Mouse (Mus musculus) embryonic facial prominence, embryonic 13.5 days (tissue): Measurements from ENCODE around the gene Atrx. TPM values are rescaled to one million over a fixed set of nuclear protein-coding genes. Genes with fewer than 3 reads are reported as not detected.
"Not testable (repeated sequence)": the region's sequence is repeated elsewhere in the genome, so short reads cannot be mapped to it uniquely, and the experiment has no call there.

Experiments used
- ATAC-seq: fragments of 200-750 bp; cut with Nextera tagmentation; 2 replicates; pipeline ENCODE4 v1.8.0; 2017; ENCODE audit warnings: low read depth; ENCODE audit not compliant: insufficient number of reproducible peaks, insufficient read depth, low FRiP score, low TSS enrichment
- H3K27ac ChIP-seq: fragments of 300-500 bp; sonication (generic); 2 replicates; pipeline ENCODE4 v1.5.1; 2015; ENCODE audit warnings: moderate library complexity, mild to moderate bottlenecking, inconsistent platforms
- H3K27me3 ChIP-seq: fragments of 300-500 bp; sonication (generic); 2 replicates; pipeline ENCODE4 v1.6.1; 2015; ENCODE audit warnings: mild to moderate bottlenecking, inconsistent platforms
- H3K36me3 ChIP-seq: fragments of 300-500 bp; sonication (generic); 2 replicates; pipeline ENCODE4 v1.6.1; 2015; ENCODE audit warnings: mild to moderate bottlenecking, inconsistent platforms
- H3K4me1 ChIP-seq: fragments of 300-500 bp; sonication (generic); 2 replicates; pipeline ENCODE4 v1.6.1; 2015; ENCODE audit warnings: inconsistent platforms
- H3K4me2 ChIP-seq: fragments of 300-500 bp; sonication (generic); 2 replicates; pipeline ENCODE4 v1.6.1; 2015; ENCODE audit warnings: moderate library complexity, mild to moderate bottlenecking, inconsistent platforms
- H3K4me3 ChIP-seq: fragments of 300-500 bp; sonication (generic); 2 replicates; pipeline ENCODE4 v1.5.1; 2015; ENCODE audit warnings: mild to moderate bottlenecking, inconsistent platforms
- H3K9ac ChIP-seq: fragments of 300-500 bp; sonication (generic); 2 replicates; pipeline ENCODE4 v1.6.1; 2015; ENCODE audit warnings: mild to moderate bottlenecking, inconsistent platforms
- H3K9me3 ChIP-seq: fragments of 300-500 bp; sonication (generic); 2 replicates; pipeline ENCODE4 v1.6.1; 2016; ENCODE audit warnings: inconsistent platforms
- WGBS: fragments of 180-500 bp; shearing (Covaris S2); methylation state at CpG from one replicate; pipeline ENCODE4 v1.1.7; 2015; ENCODE audit warnings: mixed read lengths; 5-methylcytosine and 5-hydroxymethylcytosine counted together
- polyA plus RNA-seq: library from polyadenylated mRNA; unstranded; fragments of >200 nt; fragmentation: Nextera tagmentation; extraction: Ambion mirVana; gene quantifications from 2 replicates; pipeline ENCODE4 v1.2.1, GENCODE M21; 2015

Gene Atrx
- polyA plus RNA-seq, result 260 and 264 TPM in 2 replicates

DNA sequence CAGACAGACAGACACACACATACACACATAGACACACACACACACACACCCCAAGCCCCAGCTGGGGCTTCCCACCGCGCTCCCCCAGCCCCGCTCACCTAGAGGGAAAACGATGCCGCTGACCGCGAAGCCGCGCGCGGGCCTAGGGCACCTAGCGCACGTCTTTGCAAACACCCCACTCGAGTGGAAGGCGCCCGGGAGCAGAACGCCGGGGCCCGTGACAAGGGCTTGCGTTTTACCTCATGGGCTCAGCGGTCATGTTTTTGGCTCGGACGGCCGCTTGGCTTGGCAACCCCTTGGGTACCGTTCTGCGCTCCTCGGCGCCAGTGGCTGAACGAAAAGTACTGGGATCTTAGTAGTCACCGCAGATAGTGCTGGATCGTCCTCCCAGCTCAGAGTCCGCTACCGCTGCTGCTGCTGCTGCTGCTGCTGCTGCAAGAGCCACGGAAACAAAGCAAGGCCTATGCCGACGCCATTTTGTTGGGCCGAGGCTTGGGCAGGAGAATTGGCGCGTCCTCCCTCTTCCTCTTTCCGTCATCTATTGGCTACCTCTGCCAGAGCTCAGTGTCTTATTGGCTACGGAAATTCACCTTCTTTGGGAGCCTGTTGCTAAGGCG is at the start of gene Atrx:
TSS of gene Atrx (minus strand) at position 543 of the 617 bp plus-strand sequence.
- H3K4me2 ChIP-seq, result peak within 1 kb of the TSS; percentile 58
- H3K9ac ChIP-seq, result peak within 1 kb of the TSS; percentile 90
- peak within 1 kb of the TSS; percentile 63 for H3K4me3 ChIP-seq
- ATAC-seq, result peak; percentile 90
- WGBS, result 30% methylated on average over 42 of the region's 42 CpGs
- H3K4me1 ChIP-seq, result peaks cover 13% of the 10 kb centered on the region; the same call in 1 of the 2 replicates
- no peaks in the 10 kb centered on the region for H3K27me3 ChIP-seq
- no peaks in the 10 kb centered on the region for H3K9me3 ChIP-seq
- H3K36me3 ChIP-seq, result no peaks in the 10 kb centered on the region
- peak within 1 kb of the TSS; percentile 94 for H3K27ac ChIP-seq

DNA sequence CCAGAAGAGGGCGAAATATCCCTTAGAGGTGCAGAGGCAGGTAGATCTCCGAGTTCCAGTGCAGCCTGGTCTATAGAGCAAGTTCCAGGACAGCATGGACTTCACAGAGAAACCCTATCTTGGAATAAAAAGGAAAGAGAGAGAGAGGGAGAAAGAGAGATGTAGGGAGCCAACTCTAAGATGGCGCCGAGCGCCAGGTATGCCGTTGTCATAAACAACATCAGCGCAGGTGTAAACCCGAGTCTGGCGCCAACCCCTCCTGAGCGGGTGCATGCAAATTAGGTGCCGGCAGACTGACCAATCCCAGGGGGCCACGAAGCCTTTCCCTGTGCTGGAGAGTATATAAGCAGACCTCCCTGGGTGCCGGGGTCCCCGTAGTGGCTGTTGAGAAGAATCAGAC is 27.9 kb upstream of the Atrx start:
- H3K36me3 ChIP-seq, ATAC-seq, H3K27me3 ChIP-seq, H3K27ac ChIP-seq, H3K4me3 ChIP-seq, H3K9me3 ChIP-seq, H3K9ac ChIP-seq, H3K4me1 ChIP-seq, H3K4me2 ChIP-seq: not testable (repeated sequence)
- WGBS, result 80% methylated on average over 14 of the region's 14 CpGs

DNA sequence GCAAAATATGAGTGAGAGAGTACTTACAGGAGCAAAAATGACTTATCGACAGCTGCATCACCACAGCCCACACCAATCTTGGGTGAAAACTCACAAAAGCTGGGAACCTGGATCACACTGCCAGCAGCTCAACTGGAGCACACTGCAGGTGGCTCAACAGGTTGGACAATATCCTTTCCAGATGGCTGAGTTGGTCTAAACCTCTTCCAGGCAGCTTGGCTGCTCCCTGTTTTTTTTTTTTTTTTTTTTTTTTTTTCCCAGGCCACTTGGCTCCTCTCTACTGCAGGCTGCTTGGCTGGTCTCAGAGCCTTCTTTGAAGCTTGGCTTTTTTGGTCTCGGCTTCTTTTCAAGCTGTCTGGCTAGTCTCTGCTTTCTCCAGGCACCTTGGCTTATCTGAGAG is 24.8 kb upstream of the Atrx start:
- no peaks in the 10 kb centered on the region; the same call in 1 of the 2 replicates for H3K27me3 ChIP-seq

DNA sequence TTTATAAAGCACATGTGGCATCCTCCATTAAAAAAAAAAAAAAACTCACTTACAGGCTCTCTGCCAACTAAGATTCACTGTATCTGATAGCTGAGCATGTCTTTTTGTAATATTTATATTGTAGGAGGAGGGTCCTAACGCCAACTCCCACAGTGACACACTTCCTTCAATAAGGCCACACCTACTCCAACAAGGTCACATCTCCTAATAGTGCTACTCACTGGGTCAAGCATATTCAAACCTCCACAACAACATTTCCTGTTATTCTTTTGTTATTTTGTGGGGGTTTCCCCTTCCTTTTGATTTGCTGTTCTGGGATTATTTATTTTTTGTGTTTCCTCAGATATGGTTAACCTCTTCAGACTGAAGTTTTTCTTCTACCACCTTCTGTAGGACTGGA is 17.2 kb upstream of the Atrx start:
- H3K4me2 ChIP-seq, result no peak overlapping the region
- no peaks in the 10 kb centered on the region for H3K27me3 ChIP-seq
- WGBS, result 70% methylated on average over 1 of the region's 1 CpGs
- ATAC-seq, result no peak
- H3K9ac ChIP-seq, result no peak overlapping the region
- no peaks in the 10 kb centered on the region for H3K4me1 ChIP-seq
- no peaks in the 10 kb centered on the region for H3K9me3 ChIP-seq
- no peak overlapping the region for H3K27ac ChIP-seq
- H3K4me3 ChIP-seq, result no peak overlapping the region
- H3K36me3 ChIP-seq, result no peaks in the 10 kb centered on the region

More for the DNA sequence above, 24.8 kb upstream of the Atrx start:
- Histone ChIP-seq H3K4me2 (no peak overlapping the region), H3K9ac (no peak overlapping the region), H3K4me3 (no peak overlapping the region), H3K27ac (no peak overlapping the region), H3K36me3 (no peaks in the 10 kb centered on the region), H3K4me1 (no peaks in the 10 kb centered on the region), H3K9me3 (no peaks in the 10 kb centered on the region)
- 72% methylated on average over 2 of the region's 2 CpGs for WGBS
- ATAC-seq, result no peak

DNA sequence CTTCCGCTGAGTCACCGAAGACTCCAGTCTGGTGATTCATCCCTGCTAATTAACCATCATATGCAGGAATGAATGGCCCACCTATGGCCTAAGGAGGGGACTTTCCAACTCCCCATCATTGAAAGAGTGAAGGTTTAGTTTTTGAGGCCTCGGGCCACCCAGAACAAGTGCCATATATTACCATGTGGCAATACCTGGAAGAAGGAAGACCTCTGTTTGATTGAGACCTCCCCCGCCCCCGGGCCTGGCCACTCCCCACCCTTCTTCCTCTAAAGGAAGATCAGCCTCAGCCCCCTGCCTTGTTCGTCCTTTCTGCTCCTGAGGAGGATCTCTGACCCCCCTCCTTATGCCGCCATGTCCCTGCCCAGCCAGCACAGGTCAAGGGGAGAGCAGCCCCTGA is 10.0 kb upstream of the Atrx start:
- no peaks in the 10 kb centered on the region for H3K36me3 ChIP-seq
- no peak overlapping the region for H3K4me3 ChIP-seq
- H3K27ac ChIP-seq, result no peak overlapping the region
- H3K27me3 ChIP-seq, result no peaks in the 10 kb centered on the region
- ATAC-seq, result no peak
- no peak overlapping the region for H3K9ac ChIP-seq
- no peaks in the 10 kb centered on the region for H3K9me3 ChIP-seq
- H3K4me1 ChIP-seq, result no peaks in the 10 kb centered on the region
- no peak overlapping the region for H3K4me2 ChIP-seq
- 78% methylated on average over 7 of the region's 7 CpGs for WGBS

DNA sequence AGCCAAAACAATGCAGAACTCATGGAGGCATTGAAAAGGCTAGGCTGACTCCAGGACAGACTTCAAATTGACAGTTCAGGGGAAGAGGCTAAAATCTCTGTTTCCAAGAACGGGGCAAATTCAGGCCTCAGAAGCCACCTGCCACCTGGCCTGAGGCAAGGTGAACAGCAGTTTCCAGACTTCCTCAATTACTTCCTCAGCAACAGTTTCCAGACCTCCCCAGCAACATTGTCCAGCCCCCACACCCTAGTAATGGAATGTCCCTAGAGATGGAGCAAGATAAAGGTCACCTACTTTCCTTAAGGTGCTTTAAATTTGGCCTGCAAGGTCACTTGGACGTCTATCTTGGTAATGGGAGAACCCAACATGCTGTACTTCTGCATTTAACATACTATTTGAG is 8.5 kb upstream of the Atrx start:
- Histone ChIP-seq H3K9ac (no peak overlapping the region), H3K36me3 (no peaks in the 10 kb centered on the region), H3K4me3 (no peak overlapping the region), H3K27me3 (no peaks in the 10 kb centered on the region), H3K4me1 (no peaks in the 10 kb centered on the region), H3K4me2 (no peak overlapping the region), H3K27ac (no peak overlapping the region), H3K9me3 (no peaks in the 10 kb centered on the region)
- 42% methylated on average over 2 of the region's 2 CpGs for WGBS
- no peak for ATAC-seq

DNA sequence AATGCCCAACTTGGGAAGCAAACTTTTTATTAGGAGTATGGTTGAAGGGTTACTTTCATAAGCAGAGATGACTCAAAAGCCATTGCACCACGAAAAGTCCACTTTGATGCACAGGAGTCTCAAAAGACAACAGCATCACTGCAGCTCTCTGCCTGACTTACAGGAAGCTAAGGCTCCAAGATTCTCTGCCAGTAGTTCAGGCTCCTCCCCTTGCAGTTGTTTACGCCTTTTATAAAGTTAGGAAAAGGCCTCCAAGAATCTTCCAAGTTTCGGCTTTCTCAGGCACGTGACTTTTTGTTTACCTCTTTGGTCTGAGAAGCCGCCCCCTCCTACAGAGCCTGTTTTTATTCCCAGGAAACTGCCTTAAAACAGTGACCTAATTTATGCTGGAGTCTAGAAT is 5.1 kb upstream of the Atrx start:
- no peak overlapping the region for H3K9ac ChIP-seq
- H3K4me2 ChIP-seq, result no peak overlapping the region
- no peak for ATAC-seq

DNA sequence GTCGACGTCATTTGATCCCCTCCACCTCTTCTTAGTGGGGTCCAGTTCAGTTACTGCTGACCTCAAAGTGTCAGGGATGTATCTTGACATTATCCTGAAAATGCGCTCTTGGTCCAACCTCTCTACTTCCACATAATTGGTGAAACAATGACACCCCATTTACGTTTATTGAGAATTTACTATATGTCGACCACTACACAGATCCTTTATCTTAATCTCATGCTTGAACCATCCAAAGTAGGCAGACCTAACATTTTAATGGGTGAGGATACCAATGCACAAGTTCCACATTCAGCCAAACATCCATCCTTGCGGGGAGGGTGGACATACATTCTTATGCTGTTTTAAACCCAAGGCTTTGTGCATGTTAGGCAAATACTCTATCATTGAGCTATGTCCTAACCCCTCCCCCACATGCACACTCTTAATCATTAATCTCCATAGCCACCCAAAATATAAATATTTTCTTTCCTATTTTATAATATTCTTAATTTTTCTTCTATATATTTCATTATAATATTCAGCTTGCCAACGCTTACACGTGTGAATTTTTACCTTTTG is 355 bp upstream of the Atrx start:
- 0 out of 2 replicates have a peak, but pooled peaks have one; percentile 16 for ATAC-seq
- Histone ChIP-seq H3K9me3 (no peaks in the 10 kb centered on the region), H3K9ac (no peak overlapping the region), H3K36me3 (no peaks in the 10 kb centered on the region), H3K27me3 (no peaks in the 10 kb centered on the region), H3K27ac (peak overlapping the region; percentile 94; the same call in 1 of the 2 replicates), H3K4me3 (peak overlapping the region; percentile 63), H3K4me1 (peaks cover 13% of the 10 kb centered on the region; the same call in 1 of the 2 replicates), H3K4me2 (peak overlapping the region; percentile 45)
- WGBS, result 33% methylated on average over 8 of the region's 8 CpGs

More for the DNA sequence above, 5.1 kb upstream of the Atrx start:
- Histone ChIP-seq H3K9me3 (no peaks in the 10 kb centered on the region), H3K4me3 (no peak overlapping the region), H3K4me1 (no peaks in the 10 kb centered on the region), H3K36me3 (no peaks in the 10 kb centered on the region), H3K27me3 (no peaks in the 10 kb centered on the region), H3K27ac (no peak overlapping the region)
- WGBS, result 53% methylated on average over 5 of the region's 5 CpGs

DNA sequence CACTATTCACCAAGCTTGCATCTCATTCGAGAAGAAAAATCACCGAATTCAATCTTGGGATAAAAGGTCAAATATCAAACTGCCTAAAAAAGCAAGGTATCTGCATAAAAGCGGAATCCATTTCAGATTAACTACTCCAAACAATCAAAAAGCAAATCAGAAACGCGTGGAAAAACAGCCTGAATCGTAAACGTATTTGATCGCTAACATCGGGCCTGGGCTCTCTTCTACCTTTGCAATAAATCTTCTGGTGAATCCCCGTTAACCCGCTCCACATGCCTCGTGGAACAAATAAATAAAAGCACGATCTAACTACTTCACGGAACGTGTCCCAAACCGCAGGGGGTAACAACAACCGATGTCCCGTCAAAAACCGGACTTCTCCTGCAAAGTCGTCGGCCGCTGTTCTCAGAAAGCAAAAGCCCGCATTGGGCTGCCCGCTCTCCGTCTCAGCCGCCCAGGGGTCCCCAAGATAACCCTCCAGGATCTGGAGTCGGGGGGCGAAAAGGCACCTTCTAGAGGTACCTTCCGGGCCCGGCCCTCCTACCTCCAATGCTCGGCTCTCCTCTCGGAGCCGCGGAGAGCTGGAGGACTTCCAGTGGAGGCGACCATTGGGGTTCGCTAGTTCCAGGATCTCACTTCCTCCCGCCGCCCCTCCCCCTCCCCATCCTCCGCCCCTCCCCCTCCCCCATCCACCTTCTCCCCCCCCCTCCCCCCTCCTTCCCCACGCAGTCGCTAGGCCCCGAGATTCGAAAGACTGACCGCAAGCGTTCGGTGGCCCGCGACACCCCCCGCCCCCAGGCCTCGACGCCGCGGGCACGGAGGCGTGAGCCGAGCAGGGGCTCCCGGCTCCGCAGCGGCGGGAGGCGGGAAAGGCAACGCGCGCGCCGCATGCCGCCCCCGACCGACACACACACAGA is 1.0 kb downstream of the Atrx start:
- Histone ChIP-seq H3K36me3 (peaks cover 3% of the 10 kb centered on the region; the same call in 1 of the 2 replicates), H3K9ac (peak overlapping the region; percentile 90), H3K4me2 (peak overlapping the region; percentile 58), H3K27me3 (no peaks in the 10 kb centered on the region), H3K4me1 (peaks cover 13% of the 10 kb centered on the region; the same call in 1 of the 2 replicates), H3K27ac (peak overlapping the region; percentile 94), H3K4me3 (peak overlapping the region; percentile 63), H3K9me3 (no peaks in the 10 kb centered on the region)
- ATAC-seq, result no peak
- WGBS, result 34% methylated on average over 49 of the region's 69 CpGs

DNA sequence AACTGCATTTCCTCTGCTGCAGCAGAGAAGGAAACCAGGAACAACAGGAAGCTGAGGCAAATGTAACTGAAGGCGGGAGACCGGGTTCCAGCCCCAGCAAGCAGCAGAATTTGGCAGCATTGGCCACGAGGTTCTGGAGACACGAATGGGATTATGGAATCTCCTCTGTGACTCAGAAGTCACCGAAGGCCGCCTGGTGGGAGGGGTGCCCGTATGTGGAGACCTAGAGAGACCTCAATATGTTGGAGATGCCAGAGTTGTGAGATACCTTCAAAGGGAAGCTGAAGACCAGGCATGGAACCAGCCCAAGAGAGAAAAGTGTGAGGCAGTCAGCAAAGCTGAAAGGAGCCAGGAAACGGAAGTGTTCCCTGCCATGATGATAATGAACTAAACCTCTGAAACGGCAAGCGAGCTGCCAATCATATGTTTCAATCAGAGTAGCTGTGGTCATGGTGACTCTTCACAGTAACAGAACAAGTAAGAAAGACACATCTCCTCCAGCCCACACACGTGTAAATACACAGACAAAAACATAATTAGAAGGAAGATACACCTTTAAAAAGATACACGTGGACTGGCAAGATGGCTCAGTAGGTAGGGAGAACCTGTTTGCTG is 3.0 kb downstream of the Atrx start:
- ATAC-seq, result no peak
- WGBS, result 65% methylated on average over 12 of the region's 12 CpGs
- Histone ChIP-seq H3K4me1 (peaks cover 13% of the 10 kb centered on the region; the same call in 1 of the 2 replicates), H3K27me3 (no peaks in the 10 kb centered on the region), H3K36me3 (peaks cover 3% of the 10 kb centered on the region; the same call in 1 of the 2 replicates), H3K4me2 (peak overlapping the region; percentile 58), H3K27ac (no peak overlapping the region), H3K9ac (no peak overlapping the region), H3K9me3 (no peaks in the 10 kb centered on the region), H3K4me3 (no peak overlapping the region)
